Mouse (Mus musculus): ENCODE measurements around the gene Gm49395. TPM values are rescaled to one million over a fixed set of nuclear protein-coding genes. Genes with fewer than 3 reads are reported as not detected.

Gm49395 gene
- polyA plus RNA-seq, 1 experiment from 2014 or later = 2.0 TPM

GRCm38 (mm10) chr13:115002837-115003236 lies 98.9 kb downstream of the Gm49395 start:
- Histone ChIP-seq H3K27me3 (replicated peaks; ENCODE audit: control insufficient read depth, insufficient read depth, low read length) (no peaks in the 10 kb centered on the region), H3K4me2 (no peak overlapping the region), H3K4me3 (ENCODE audit: low read depth, low read length) (no peak overlapping the region), H3K9ac (ENCODE audit: low read depth, low read length) (no peak overlapping the region), H3K27ac (ENCODE audit: low read depth, low read length) (no peak overlapping the region), H3K9me3 (ENCODE audit: control insufficient read depth, low read length) (no peaks in the 10 kb centered on the region), H3K4me1 (replicated peaks; ENCODE audit: control insufficient read depth, insufficient read depth, low read length) (peaks cover 3% of the 10 kb centered on the region; the same call in 1 of the 2 replicates), H3K36me3 (ENCODE audit: control insufficient read depth, insufficient read depth, low read length) (no peaks in the 10 kb centered on the region)
- 60% methylated on average over 3 of the region's 3 CpGs for WGBS
- no peak for ATAC-seq (replicated peaks; ENCODE audit: low FRiP score)
- no peak for DNase-seq (ENCODE audit: low spot score)

DNA sequence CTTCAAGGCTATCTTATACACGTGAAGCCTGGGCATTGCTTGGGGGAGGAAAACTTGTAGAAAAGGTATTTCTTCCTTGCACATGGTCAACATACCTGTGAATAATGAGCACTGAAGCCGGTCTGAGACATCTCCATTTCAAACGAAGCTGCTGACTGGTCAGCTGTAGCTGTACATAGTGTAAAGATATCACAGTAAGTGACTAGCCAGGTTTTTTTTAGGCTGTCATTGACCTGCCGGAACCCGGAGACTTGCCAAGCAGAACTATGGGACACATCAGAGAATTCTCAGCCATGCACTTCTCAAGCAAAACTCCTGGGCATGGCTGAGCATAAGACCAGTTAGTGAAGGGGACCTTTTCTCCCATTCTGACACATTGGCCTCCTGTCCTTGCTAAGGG lies 99.6 kb downstream of the Gm49395 start:
- 85% methylated on average over 5 of the region's 5 CpGs for WGBS
- Histone ChIP-seq H3K36me3 (ENCODE audit: control insufficient read depth, insufficient read depth, low read length) (no peaks in the 10 kb centered on the region), H3K4me2 (no peak overlapping the region), H3K27ac (ENCODE audit: low read depth, low read length) (no peak overlapping the region), H3K9ac (ENCODE audit: low read depth, low read length) (no peak overlapping the region), H3K27me3 (replicated peaks; ENCODE audit: control insufficient read depth, insufficient read depth, low read length) (no peaks in the 10 kb centered on the region), H3K4me3 (ENCODE audit: low read depth, low read length) (no peak overlapping the region), H3K4me1 (replicated peaks; ENCODE audit: control insufficient read depth, insufficient read depth, low read length) (peaks cover 3% of the 10 kb centered on the region; the same call in 1 of the 2 replicates), H3K9me3 (ENCODE audit: control insufficient read depth, low read length) (no peaks in the 10 kb centered on the region)
- ATAC-seq (replicated peaks; ENCODE audit: low FRiP score) = no peak
- no peak for DNase-seq (ENCODE audit: low spot score)

DNA sequence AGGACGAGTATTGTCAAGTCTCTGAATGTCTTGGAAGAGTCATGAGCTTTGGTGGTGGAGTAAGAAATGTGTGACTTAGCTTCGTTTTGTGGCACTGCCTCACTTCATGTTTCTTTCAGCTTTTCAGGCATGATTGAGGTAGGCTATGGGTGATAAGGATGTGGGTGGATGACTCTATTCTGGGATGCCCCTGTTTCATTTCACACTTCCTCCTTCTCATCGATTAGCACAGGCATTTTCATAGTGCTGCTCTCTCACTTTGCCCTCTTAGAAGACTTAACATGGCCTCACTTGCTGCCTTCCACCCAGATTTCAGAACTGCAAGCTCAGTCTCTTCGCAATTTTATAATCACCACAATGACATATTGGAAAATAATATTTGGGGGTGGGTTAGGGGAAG lies 102.1 kb downstream of the Gm49395 start:
- Histone ChIP-seq H3K27ac (ENCODE audit: low read depth, low read length) (no peak overlapping the region), H3K4me1 (replicated peaks; ENCODE audit: control insufficient read depth, insufficient read depth, low read length) (no peaks in the 10 kb centered on the region; the same call in 1 of the 2 replicates), H3K4me2 (no peak overlapping the region), H3K9me3 (ENCODE audit: control insufficient read depth, low read length) (no peaks in the 10 kb centered on the region), H3K36me3 (ENCODE audit: control insufficient read depth, insufficient read depth, low read length) (no peaks in the 10 kb centered on the region), H3K4me3 (ENCODE audit: low read depth, low read length) (no peak overlapping the region), H3K9ac (ENCODE audit: low read depth, low read length) (no peak overlapping the region), H3K27me3 (replicated peaks; ENCODE audit: control insufficient read depth, insufficient read depth, low read length) (no peaks in the 10 kb centered on the region)
- WGBS = 64% methylated on average over 4 of the region's 4 CpGs
- ATAC-seq (replicated peaks; ENCODE audit: low FRiP score) (no peak), DNase-seq (ENCODE audit: low spot score) (no peak)

GRCm38 (mm10) chr13:114998100-114998499 lies 103.6 kb downstream of the Gm49395 start:
- Histone ChIP-seq H3K9ac (ENCODE audit: low read depth, low read length) (no peak overlapping the region), H3K9me3 (ENCODE audit: control insufficient read depth, low read length) (no peaks in the 10 kb centered on the region), H3K36me3 (ENCODE audit: control insufficient read depth, insufficient read depth, low read length) (no peaks in the 10 kb centered on the region), H3K4me1 (replicated peaks; ENCODE audit: control insufficient read depth, insufficient read depth, low read length) (no peaks in the 10 kb centered on the region), H3K4me2 (no peak overlapping the region), H3K27me3 (replicated peaks; ENCODE audit: control insufficient read depth, insufficient read depth, low read length) (no peaks in the 10 kb centered on the region), H3K4me3 (ENCODE audit: low read depth, low read length) (no peak overlapping the region), H3K27ac (ENCODE audit: low read depth, low read length) (no peak overlapping the region)
- DNase-seq (ENCODE audit: low spot score) = no peak
- ATAC-seq (replicated peaks; ENCODE audit: low FRiP score) = no peak
- WGBS = 86% methylated on average over 10 of the region's 10 CpGs

DNA sequence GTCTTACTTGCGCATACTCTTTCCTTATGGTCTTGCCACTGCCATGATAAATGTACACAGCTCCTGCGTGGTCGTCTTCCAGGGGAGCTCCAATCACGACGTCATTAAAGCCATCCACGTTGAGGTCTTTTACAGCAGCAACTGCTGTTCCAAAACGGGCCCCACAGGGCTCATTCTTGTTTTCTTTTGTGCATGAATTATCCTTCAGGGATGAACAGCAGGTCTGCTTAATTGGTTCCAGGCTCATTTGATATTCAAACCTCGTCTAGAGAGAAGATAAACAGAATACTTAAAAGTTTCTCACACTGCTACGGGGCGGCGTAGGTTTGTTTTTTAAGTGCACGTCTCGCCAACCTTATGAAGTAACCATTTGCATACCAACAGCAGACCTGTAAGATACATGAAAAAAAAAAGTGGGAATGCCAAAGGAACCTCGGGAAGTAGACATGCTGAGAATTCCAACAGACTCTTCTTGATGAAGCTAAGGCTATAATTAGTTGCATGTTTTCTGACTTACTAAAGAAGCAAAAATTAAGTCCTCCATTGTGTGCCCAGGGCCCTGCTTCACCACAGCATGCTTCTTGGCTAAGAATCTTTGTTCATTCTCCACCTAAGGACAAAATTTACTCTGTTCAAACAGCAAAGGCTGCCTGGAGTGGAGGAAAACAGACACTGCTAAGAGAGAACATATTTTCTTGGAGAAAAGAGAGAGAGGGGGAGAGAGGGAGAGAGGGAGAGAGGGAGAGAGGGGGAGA lies 109.3 kb downstream of the Gm49395 start:
- ATAC-seq (replicated peaks; ENCODE audit: low FRiP score) = no peak
- Histone ChIP-seq H3K9me3 (ENCODE audit: control insufficient read depth, low read length) (no peaks in the 10 kb centered on the region), H3K4me3 (ENCODE audit: low read depth, low read length) (no peak overlapping the region), H3K36me3 (ENCODE audit: control insufficient read depth, insufficient read depth, low read length) (no peaks in the 10 kb centered on the region), H3K4me2 (no peak overlapping the region), H3K27ac (ENCODE audit: low read depth, low read length) (no peak overlapping the region), H3K4me1 (replicated peaks; ENCODE audit: control insufficient read depth, insufficient read depth, low read length) (no peaks in the 10 kb centered on the region), H3K27me3 (replicated peaks; ENCODE audit: control insufficient read depth, insufficient read depth, low read length) (no peaks in the 10 kb centered on the region), H3K9ac (ENCODE audit: low read depth, low read length) (no peak overlapping the region)
- DNase-seq (ENCODE audit: low spot score) = no peak
- WGBS = 71% methylated on average over 14 of the region's 14 CpGs

GRCm38 (mm10) chr13:114987668-114988067 lies 114.1 kb downstream of the Gm49395 start:
- Histone ChIP-seq H3K9ac (ENCODE audit: low read depth, low read length) (no peak overlapping the region), H3K36me3 (ENCODE audit: control insufficient read depth, insufficient read depth, low read length) (no peaks in the 10 kb centered on the region), H3K27me3 (replicated peaks; ENCODE audit: control insufficient read depth, insufficient read depth, low read length) (no peaks in the 10 kb centered on the region), H3K27ac (ENCODE audit: low read depth, low read length) (no peak overlapping the region), H3K9me3 (ENCODE audit: control insufficient read depth, low read length) (no peaks in the 10 kb centered on the region), H3K4me2 (no peak overlapping the region), H3K4me1 (replicated peaks; ENCODE audit: control insufficient read depth, insufficient read depth, low read length) (no peaks in the 10 kb centered on the region), H3K4me3 (ENCODE audit: low read depth, low read length) (no peak overlapping the region)
- 67% methylated on average over 6 of the region's 6 CpGs for WGBS
- no peak for ATAC-seq (replicated peaks; ENCODE audit: low FRiP score)
- DNase-seq (ENCODE audit: low spot score) = no peak

DNA sequence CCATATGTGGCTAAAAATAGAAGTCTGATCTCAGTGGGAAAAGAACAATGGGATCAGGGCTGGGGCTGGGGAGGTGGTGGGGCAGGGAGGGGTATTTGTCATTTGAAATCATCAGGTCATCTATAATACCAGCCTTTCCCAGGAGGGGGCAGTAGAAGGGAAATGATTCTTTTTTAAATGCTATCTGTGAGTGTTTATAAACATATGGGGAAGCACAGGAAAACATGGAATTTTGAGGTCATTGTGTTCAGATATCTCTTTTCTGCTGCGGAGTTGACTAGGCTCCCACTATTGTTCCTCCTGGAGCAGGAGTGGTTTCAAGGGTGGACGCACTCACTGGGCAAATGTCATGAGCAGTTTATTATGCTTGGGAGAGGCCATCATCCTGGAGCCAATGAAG lies 114.6 kb downstream of the Gm49395 start:
- no peak overlapping the region for H3K9ac ChIP-seq (ENCODE audit: low read depth, low read length)
- no peaks in the 10 kb centered on the region for H3K27me3 ChIP-seq (replicated peaks; ENCODE audit: control insufficient read depth, insufficient read depth, low read length)
- H3K4me3 ChIP-seq (ENCODE audit: low read depth, low read length) = no peak overlapping the region
- no peaks in the 10 kb centered on the region for H3K9me3 ChIP-seq (ENCODE audit: control insufficient read depth, low read length)
- DNase-seq (ENCODE audit: low spot score) (no peak), ATAC-seq (replicated peaks; ENCODE audit: low FRiP score) (0 out of 2 replicates have a peak, but pooled peaks have one; percentile 4)
- no peak overlapping the region for H3K27ac ChIP-seq (ENCODE audit: low read depth, low read length)
- WGBS = 59% methylated on average over 2 of the region's 2 CpGs
- H3K4me2 ChIP-seq = no peak overlapping the region
- no peaks in the 10 kb centered on the region for H3K36me3 ChIP-seq (ENCODE audit: control insufficient read depth, insufficient read depth, low read length)
- H3K4me1 ChIP-seq (replicated peaks; ENCODE audit: control insufficient read depth, insufficient read depth, low read length) = no peaks in the 10 kb centered on the region

Other genes starting within 250 kb of the Gm49395 start
- gene Itga2, start 169.8 kb downstream of the Gm49395 start, polyA plus RNA-seq (2014; fragmentation: Nextera tagmentation; extraction: Ambion mirVana) = 1.3 TPM in 2 replicates
- 10.0 and 10.9 TPM in 2 replicates for gene Pelo, start 11.7 kb downstream of the Gm49395 start, polyA plus RNA-seq (2014; fragmentation: Nextera tagmentation; extraction: Ambion mirVana)
- gene Itga1, start within 50 bp of the Gm49395 start, polyA plus RNA-seq (2014; fragmentation: Nextera tagmentation; extraction: Ambion mirVana) = 3.9 and 4.3 TPM in 2 replicates